2 mouse cellular contexts compared by ENCODE assay signal in genomic region chr6:84094536-84094935, GRCm38 (mm10).
"Had no signal": no experiment of that assay in that cellular context is flagged by ENCODE, and none has a peak within 500 bp of the region (broad histone marks: within the 10 kb centered on the region; RNA-seq: fewer than 3 reads in every experiment).

No protein-coding gene starts in this region.

- H3K27ac ChIP-seq: layer of hippocampus, adult 2 months; liver, embryonic 13.5 days had no signal

- H3K4me3 ChIP-seq: layer of hippocampus, adult 2 months; liver, embryonic 13.5 days had no signal

- H3K4me1 ChIP-seq: liver, embryonic 13.5 days had no signal

- H3K9me3 ChIP-seq: liver, embryonic 13.5 days had no signal

- H3K27me3 ChIP-seq: liver, embryonic 13.5 days had no signal

- H3K36me3 ChIP-seq: liver, embryonic 13.5 days had no signal

- H3K9ac ChIP-seq: liver, embryonic 13.5 days had no signal
